Comparison of ENCODE assay signal across 8 mouse cellular contexts in the genomic region with DNA sequence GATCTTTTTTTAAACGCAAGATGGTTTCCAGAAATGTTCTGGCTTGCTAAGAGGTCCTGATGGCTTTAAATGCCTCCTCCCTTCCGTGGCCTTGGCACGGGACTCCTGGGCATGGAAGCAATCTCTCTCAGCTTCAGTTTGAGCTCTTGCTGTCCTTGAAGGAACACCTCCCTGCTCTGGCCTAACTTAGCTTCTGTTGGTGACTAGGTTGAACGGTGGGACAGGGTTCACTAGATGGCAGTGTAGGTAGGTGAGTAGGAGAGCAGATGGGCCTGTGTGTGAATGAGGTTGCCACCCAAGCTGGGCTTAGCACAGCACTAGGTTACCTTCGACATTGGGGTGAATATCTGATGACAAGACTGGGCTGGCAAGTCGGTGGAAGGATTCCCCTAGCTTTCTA. TPM values are rescaled to one million over a fixed set of nuclear protein-coding genes. Genes with fewer than 3 reads are reported as not detected.
DNase-seq lines count a peak whose midpoint lies in the region; ATAC-seq and TF ChIP-seq lines count a peak whose summit lies in the region.

No protein-coding gene starts in this region.

- no peak for ATAC-seq in kidney, postnatal 0 days (replicated peaks; ENCODE audit: low FRiP score, low read depth)
- ATAC-seq in activated CD4-positive, CD25-positive, alpha-beta regulatory T cell, adult 4 months: peak; percentile 34
- 0 out of 2 replicates have a peak, but pooled peaks have one; percentile 50 for ATAC-seq in hindbrain, embryonic 16.5 days

- no peaks in the 10 kb centered on the region for H3K4me1 ChIP-seq in kidney, postnatal 0 days (replicated peaks; ENCODE audit: insufficient read depth, low read length)
- H3K4me1 ChIP-seq in hindbrain, embryonic 16.5 days (ENCODE audit: control insufficient read depth, insufficient read depth, low read depth, low read length): peaks cover 5% of the 10 kb centered on the region

- intact Hi-C loops in left cerebral cortex, postnatal 4 days (cut with DNase I): loop anchor here (10.0 kb wide), 1 partner anchor 159 kb away; a partner anchor contains a TSS

- DNase-seq in kidney, postnatal 0 days (ENCODE audit: low spot score): no peak
- DNase-seq in kidney, postnatal 25 days: no peak
- DNase-seq in splenic B cell, adult 2 months (ENCODE audit: low read depth, low spot score): peak; percentile 74
- DNase-seq in left cerebral cortex, postnatal 4 days: no peak
- DNase-seq in yolk sac, embryonic 10.5 days (ENCODE audit: low spot score): no peak
- DNase-seq in adrenal gland, postnatal 36 days: no peak

- H3K4me3 ChIP-seq in kidney, postnatal 0 days (replicated peaks; ENCODE audit: low read depth, low read length): no peak overlapping the region
- no peak overlapping the region for H3K4me3 ChIP-seq in hindbrain, embryonic 16.5 days (ENCODE audit: low read length)

- no peak overlapping the region for H3K9ac ChIP-seq in kidney, postnatal 0 days (ENCODE audit: low read depth, low read length)
- no peak overlapping the region for H3K9ac ChIP-seq in hindbrain, embryonic 16.5 days (ENCODE audit: low read depth, low read length)

- 68% methylated on average over 6 of the region's 6 CpGs for WGBS in kidney, postnatal 0 days
- 69% methylated on average over 6 of the region's 6 CpGs for WGBS in hindbrain, embryonic 16.5 days

- 0 out of 2 replicates have a peak, but pooled peaks have one; percentile 17 for TF ChIP-seq CTCF in kidney, postnatal 0 days (IDR thresholded peaks at IDR 0.05; ENCODE audit: low read depth)

- H3K4me2 ChIP-seq in kidney, postnatal 0 days (ENCODE audit: low read length): no peak overlapping the region
- H3K4me2 ChIP-seq in hindbrain, embryonic 16.5 days (ENCODE audit: low read length): no peak overlapping the region

- no peak overlapping the region for H3K27ac ChIP-seq in kidney, postnatal 0 days
- H3K27ac ChIP-seq in hindbrain, embryonic 16.5 days (ENCODE audit: low read depth, low read length): peak overlapping the region; percentile 70; the same call in 1 of the 2 replicates

- H3K9me3 ChIP-seq in kidney, postnatal 0 days (replicated peaks; ENCODE audit: low read length): no peaks in the 10 kb centered on the region
- H3K9me3 ChIP-seq in hindbrain, embryonic 16.5 days (ENCODE audit: control insufficient read depth, low read length): no peaks in the 10 kb centered on the region

- H3K27me3 ChIP-seq in kidney, postnatal 0 days (ENCODE audit: insufficient read depth, low read length): no peaks in the 10 kb centered on the region
- no peaks in the 10 kb centered on the region for H3K27me3 ChIP-seq in hindbrain, embryonic 16.5 days (replicated peaks; ENCODE audit: control insufficient read depth, insufficient read depth, low read length)
- H3K27me3 ChIP-seq in splenic B cell, adult 2 months (ENCODE audit: control insufficient read depth, insufficient read depth, low read length, poor library complexity, severe bottlenecking): no peaks in the 10 kb centered on the region

- H3K36me3 ChIP-seq in kidney, postnatal 0 days (ENCODE audit: insufficient read depth, low read length): no peaks in the 10 kb centered on the region
- H3K36me3 ChIP-seq in hindbrain, embryonic 16.5 days (ENCODE audit: control insufficient read depth, insufficient read depth, low read length): no peaks in the 10 kb centered on the region
- H3K36me3 ChIP-seq in splenic B cell, adult 2 months (ENCODE audit: control insufficient read depth, insufficient read depth, low read length, poor library complexity, severe bottlenecking): no peaks in the 10 kb centered on the region

RNA-seq across cellular contexts. Expression of a gene that starts 12.8 kb away (rescaled TPM):
- polyA plus RNA-seq in kidney, postnatal 0 days (2015; fragmentation: Nextera tagmentation; extraction: Ambion mirVana): 4.0 and 4.3 TPM in 2 replicates
- 100 to 1,000 TPM; 258 to 336 TPM for polyA plus RNA-seq in activated CD4-positive, CD25-positive, alpha-beta regulatory T cell, adult 4 months (2017; shearing (Covaris generic))
- polyA plus RNA-seq in hindbrain, embryonic 16.5 days (2015; fragmentation: Nextera tagmentation; extraction: Ambion mirVana): 2.2 and 2.4 TPM in 2 replicates
- total RNA-seq in left cerebral cortex, postnatal 4 days (2021): under 1 TPM; 0.77 to 0.90 TPM
- 1 to 10 TPM in 1 of 2 experiments, under 1 TPM in 1; 0.89 to 1.1 TPM for total RNA-seq in adrenal gland, postnatal 36 days (2021)

RNA-seq across cellular contexts. Expression of a gene that starts 16.8 kb away (rescaled TPM):
- polyA plus RNA-seq in kidney, postnatal 0 days (2015; fragmentation: Nextera tagmentation; extraction: Ambion mirVana): not detected in 2 replicates
- not detected for polyA plus RNA-seq in activated CD4-positive, CD25-positive, alpha-beta regulatory T cell, adult 4 months (2017; shearing (Covaris generic))
- not detected in 2 replicates for polyA plus RNA-seq in hindbrain, embryonic 16.5 days (2015; fragmentation: Nextera tagmentation; extraction: Ambion mirVana)
- total RNA-seq in left cerebral cortex, postnatal 4 days (2021): not detected
- total RNA-seq in adrenal gland, postnatal 36 days (2021): not detected

RNA-seq across cellular contexts. Expression of a gene that starts 18.1 kb away (rescaled TPM):
- 37.4 and 43.7 TPM in 2 replicates for polyA plus RNA-seq in kidney, postnatal 0 days (2015; fragmentation: Nextera tagmentation; extraction: Ambion mirVana)
- polyA plus RNA-seq in activated CD4-positive, CD25-positive, alpha-beta regulatory T cell, adult 4 months (2017; shearing (Covaris generic)): 10 to 100 TPM in 1 of 2 experiments, 1 to 10 TPM in 1; 9.2 to 11.7 TPM
- polyA plus RNA-seq in hindbrain, embryonic 16.5 days (2015; fragmentation: Nextera tagmentation; extraction: Ambion mirVana): 1.1 TPM in 2 replicates
- under 1 TPM in 1 of 2 experiments, not detected in 1; 0.18 TPM for total RNA-seq in left cerebral cortex, postnatal 4 days (2021)
- total RNA-seq in adrenal gland, postnatal 36 days (2021): under 1 TPM; 0.26 to 0.40 TPM

RNA-seq across cellular contexts. Expression of a gene that starts 33.7 kb away (rescaled TPM):
- polyA plus RNA-seq in kidney, postnatal 0 days (2015; fragmentation: Nextera tagmentation; extraction: Ambion mirVana): 0.28 and 0.33 TPM in 2 replicates
- 100 to 1,000 TPM; 157 to 159 TPM for polyA plus RNA-seq in activated CD4-positive, CD25-positive, alpha-beta regulatory T cell, adult 4 months (2017; shearing (Covaris generic))
- polyA plus RNA-seq in hindbrain, embryonic 16.5 days (2015; fragmentation: Nextera tagmentation; extraction: Ambion mirVana): 0.07 TPM in 1 of 2 replicates, not detected in the other
- total RNA-seq in left cerebral cortex, postnatal 4 days (2021): under 1 TPM; 0.22 to 0.74 TPM
- total RNA-seq in adrenal gland, postnatal 36 days (2021): 1 to 10 TPM in 1 of 2 experiments, under 1 TPM in 1; 0.70 to 1.3 TPM

Comparison
In these comparisons a context has a peak if more than half of its experiments do, and no peak if none do; other contexts are left out.
1. RNA of a gene that starts 12.8 kb away (polyA plus RNA-seq): 258 to 336 TPM in activated CD4-positive, CD25-positive, alpha-beta regulatory T cell, adult 4 months; 4.0 to 4.3 TPM in kidney, postnatal 0 days and 2.2 to 2.4 TPM in hindbrain, embryonic 16.5 days; every median in the first group is over 10 times any median in the second.